Mouse (Mus musculus): ENCODE measurements at regions not wholly inside any gene's neighbourhood (a gene's known extent, or its start where the extent isn't known, plus 50 kb on each side); places are given as distances from the start of the nearest gene placed in this dataset.
"Not testable (repeated sequence)": the region's sequence is repeated elsewhere in the genome, so short reads cannot be mapped to it uniquely, and the experiment has no call there.

GRCm38 (mm10) chr13:44482661-44483060 lies 246.6 kb upstream of the Jarid2 start:
- DNase-seq (ENCODE audit: low read depth in 2 of 2, low spot score in 2 of 2) = peak in 1 of 2 experiments; percentile 4

GRCm38 (mm10) chr13:44484582-44485329 lies 244.5 kb upstream of the Jarid2 start:
- no peak for DNase-seq (ENCODE audit: low read depth in 2 of 2, low spot score in 2 of 2)

GRCm38 (mm10) chr13:44490935-44491465 lies 238.3 kb upstream of the Jarid2 start:
- no peak for DNase-seq (ENCODE audit: low read depth in 2 of 2, low spot score in 2 of 2)

- DNase-seq (ENCODE audit: low read depth in 2 of 2, low spot score in 2 of 2) = no peak
Observed at GRCm38 (mm10) chr13:44493884-44494283, 235.4 kb upstream of the Jarid2 start.

- DNase-seq (ENCODE audit: low read depth in 2 of 2, low spot score in 2 of 2) = no peak
Observed at GRCm38 (mm10) chr13:44495450-44495849, 233.8 kb upstream of the Jarid2 start.

- no peak for DNase-seq (ENCODE audit: low read depth in 2 of 2, low spot score in 2 of 2)
Observed at GRCm38 (mm10) chr13:44496596-44496995, 232.7 kb upstream of the Jarid2 start.

- DNase-seq (ENCODE audit: low read depth in 2 of 2, low spot score in 2 of 2) = not testable (repeated sequence)
Observed at GRCm38 (mm10) chr13:44500896-44501295, 228.4 kb upstream of the Jarid2 start.

- no peak for DNase-seq (ENCODE audit: low read depth in 2 of 2, low spot score in 2 of 2)
Observed at GRCm38 (mm10) chr13:44501777-44502321, 227.4 kb upstream of the Jarid2 start.

GRCm38 (mm10) chr13:44502612-44503256 lies 226.5 kb upstream of the Jarid2 start:
- DNase-seq (ENCODE audit: low read depth in 2 of 2, low spot score in 2 of 2) = no peak

GRCm38 (mm10) chr13:44503257-44503950 lies 225.9 kb upstream of the Jarid2 start:
- DNase-seq (ENCODE audit: low read depth in 2 of 2, low spot score in 2 of 2) = no peak

GRCm38 (mm10) chr13:44504455-44504854 lies 224.8 kb upstream of the Jarid2 start:
- DNase-seq (ENCODE audit: low read depth in 2 of 2, low spot score in 2 of 2) = no peak

- DNase-seq (ENCODE audit: low read depth in 2 of 2, low spot score in 2 of 2) = no peak
Observed at GRCm38 (mm10) chr13:44506975-44507374, 222.3 kb upstream of the Jarid2 start.

- no peak for DNase-seq (ENCODE audit: low read depth in 2 of 2, low spot score in 2 of 2)
Observed at GRCm38 (mm10) chr13:44509526-44510159, 219.6 kb upstream of the Jarid2 start.

- no peak for DNase-seq (ENCODE audit: low read depth in 2 of 2, low spot score in 2 of 2)
Observed at GRCm38 (mm10) chr13:44513378-44514285, 215.6 kb upstream of the Jarid2 start.

- no peak for DNase-seq (ENCODE audit: low read depth in 2 of 2, low spot score in 2 of 2)
Observed at GRCm38 (mm10) chr13:44514636-44515158, 214.6 kb upstream of the Jarid2 start.

GRCm38 (mm10) chr13:44516863-44517262 lies 212.4 kb upstream of the Jarid2 start:
- no peak for DNase-seq (ENCODE audit: low read depth in 2 of 2, low spot score in 2 of 2)

GRCm38 (mm10) chr13:44517312-44517711 lies 212.0 kb upstream of the Jarid2 start:
- no peak for DNase-seq (ENCODE audit: low read depth in 2 of 2, low spot score in 2 of 2)

- DNase-seq (ENCODE audit: low read depth in 2 of 2, low spot score in 2 of 2) = no peak
Observed at GRCm38 (mm10) chr13:44518215-44518614, 211.1 kb upstream of the Jarid2 start.

GRCm38 (mm10) chr13:44523516-44523915 lies 205.8 kb upstream of the Jarid2 start:
- DNase-seq (ENCODE audit: low read depth in 2 of 2, low spot score in 2 of 2) = no peak
